Mouse (Mus musculus): ENCODE data around the gene Dcaf6. TPM values are rescaled to one million over a fixed set of nuclear protein-coding genes. Genes with fewer than 3 reads are reported as not detected.

Dcaf6 gene
- total RNA-seq (2022): 10 to 100 TPM; 74.9 to 96.5 (median 84.4) TPM

DNA sequence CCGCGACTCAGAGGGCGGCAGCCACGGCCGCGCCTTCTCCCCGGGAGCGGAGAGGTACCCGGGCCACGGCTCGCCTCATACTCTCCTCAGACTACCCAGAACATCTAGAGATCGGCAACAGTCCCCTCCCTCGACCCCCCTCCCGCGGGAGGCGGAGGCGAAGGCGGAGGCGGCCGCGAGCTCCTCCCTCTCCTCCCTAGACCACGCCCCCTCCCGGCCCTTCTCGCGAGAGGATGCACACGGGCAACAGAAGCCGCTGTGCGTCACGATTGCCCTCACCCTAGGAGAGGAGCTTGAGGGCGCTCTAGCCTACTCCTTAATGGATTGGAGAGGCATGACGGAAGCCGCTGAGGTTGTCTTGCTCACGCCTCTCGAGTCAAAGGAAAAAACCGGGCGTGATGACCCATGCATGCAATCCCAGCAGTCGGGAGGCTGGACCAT is at the start of gene Dcaf6, which contains the start of gene Mpc2:
Dcaf6 (minus strand) TSS at position 116 of the 441 bp plus-strand sequence.
Mpc2 (plus strand) TSS at position 278 of the 441 bp plus-strand sequence.
- DNase-seq (ENCODE audit: low spot score in 2 of 2): peak; percentile 98 to 99

GRCm38 (mm10) chr1:165506303-165506702 is 46.0 kb upstream of the Dcaf6 start:
- no peak for DNase-seq (ENCODE audit: low spot score in 2 of 2)

GRCm38 (mm10) chr1:165503307-165504024 is 43.2 kb upstream of the Dcaf6 start:
- no peak for DNase-seq (ENCODE audit: low spot score in 2 of 2)

DNA sequence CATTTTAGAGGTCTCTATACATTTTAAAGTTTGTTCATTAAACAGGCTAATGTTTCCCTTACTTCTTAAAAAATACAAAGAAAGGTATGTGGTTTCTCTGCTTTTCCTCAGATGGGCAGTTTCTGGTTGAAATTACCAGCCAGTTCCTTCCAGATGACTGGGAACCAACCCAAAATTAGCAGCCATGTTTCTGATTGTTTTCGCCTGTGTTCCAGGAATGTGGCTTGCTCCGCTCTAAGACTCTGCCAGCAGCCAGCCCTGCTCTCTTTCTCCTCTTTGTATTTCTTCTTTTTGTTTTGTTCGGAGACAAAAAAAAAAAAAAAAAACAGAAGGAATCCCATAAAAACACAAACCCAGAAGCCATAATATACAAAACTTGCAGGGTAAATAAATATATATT is 38.6 kb upstream of the Dcaf6 start:
- no peak for DNase-seq (ENCODE audit: low spot score in 2 of 2)

- DNase-seq (ENCODE audit: low spot score in 2 of 2): no peak
These were observed 28.9 kb upstream of the Dcaf6 start for GRCm38 (mm10) chr1:165489197-165489596.

DNA sequence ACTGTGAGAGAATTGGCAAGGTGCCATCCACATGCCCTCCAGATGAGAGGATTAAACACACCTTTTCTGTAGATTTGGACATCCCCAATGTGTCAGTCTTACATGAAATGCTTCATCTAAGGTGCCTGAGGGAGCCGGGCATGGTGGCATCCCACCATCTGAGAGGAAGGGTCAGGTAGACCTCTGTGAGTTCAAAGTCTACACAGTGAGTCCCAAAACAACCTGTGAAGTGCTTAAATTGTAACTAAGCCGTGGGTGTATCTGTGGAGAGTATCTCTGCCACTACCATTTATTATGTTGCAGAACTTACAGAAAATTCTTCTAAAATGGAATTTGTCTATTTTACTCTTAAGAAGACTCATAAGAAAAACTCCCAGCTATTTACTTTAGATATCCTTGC is 25.8 kb upstream of the Dcaf6 start:
- DNase-seq (ENCODE audit: low spot score in 2 of 2): no peak

DNA sequence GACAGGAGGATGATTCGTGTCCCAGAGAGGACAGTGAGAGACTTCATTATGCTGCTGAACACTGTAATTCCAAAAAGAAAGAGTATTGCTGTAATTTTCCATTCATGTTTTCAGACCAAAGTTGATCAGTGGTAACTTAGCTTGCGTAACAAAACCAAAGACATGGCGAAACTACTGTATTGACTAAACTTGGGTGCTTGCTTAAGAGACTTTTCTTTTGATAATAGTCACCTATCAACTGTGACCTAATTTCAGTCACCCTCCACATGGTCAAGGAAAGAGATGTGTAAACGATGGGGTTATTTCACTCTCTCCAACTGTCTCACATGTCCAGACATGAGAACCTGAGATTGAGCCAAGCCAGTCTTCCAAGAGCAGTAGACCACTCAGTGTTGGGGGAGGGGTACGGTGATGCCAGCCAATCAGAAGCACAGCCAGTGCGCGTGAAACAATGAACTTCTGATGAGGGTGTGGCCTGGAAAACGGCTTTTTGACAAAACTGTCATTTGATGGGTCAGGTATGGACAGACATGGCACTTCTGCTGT is 24.5 kb upstream of the Dcaf6 start, which contains the start of gene Adcy10:
Adcy10 (plus strand) TSS at position 496 of the 546 bp plus-strand sequence.
- DNase-seq (ENCODE audit: low spot score in 2 of 2): no peak

DNA sequence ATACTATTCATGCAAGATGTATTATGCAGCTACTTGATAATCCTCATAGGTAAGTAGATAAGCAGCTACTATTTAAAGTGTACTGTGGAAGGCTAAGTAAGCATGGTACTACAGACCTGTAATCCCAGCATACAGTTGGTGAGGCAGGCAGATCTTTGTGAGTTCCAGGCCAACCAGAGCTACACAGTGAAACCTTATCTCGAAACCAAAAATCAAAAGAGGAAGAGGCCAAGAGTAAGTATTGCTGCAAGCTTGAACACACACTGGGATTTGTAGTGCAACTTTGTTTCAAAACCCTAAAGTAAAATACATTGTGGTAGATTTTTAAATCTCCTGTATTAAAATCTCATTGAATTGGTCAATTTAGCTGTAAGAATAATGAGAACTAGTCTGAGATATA is 11.2 kb upstream of the Dcaf6 start:
- no peak for DNase-seq (ENCODE audit: low spot score in 2 of 2)

DNA sequence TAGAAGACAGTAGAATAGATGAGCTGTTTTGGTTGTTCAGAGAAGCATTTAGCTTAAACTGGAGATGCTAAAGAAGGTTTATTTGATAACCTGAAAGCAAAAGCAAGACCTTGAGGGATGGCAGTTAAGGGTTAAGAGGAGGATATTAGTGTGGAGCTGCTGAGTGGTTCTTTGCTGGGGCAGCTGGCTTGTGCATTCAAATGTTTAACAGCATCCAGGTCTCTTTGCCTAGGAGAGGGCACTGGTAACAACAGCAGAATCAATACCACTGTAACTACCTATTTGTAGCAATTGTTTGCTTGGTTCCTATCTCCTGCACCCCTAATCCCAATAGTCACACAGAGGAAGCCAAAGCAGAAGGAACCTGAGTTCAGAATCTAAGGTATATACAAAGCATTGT is 9.4 kb upstream of the Dcaf6 start:
- no peak for DNase-seq (ENCODE audit: low spot score in 2 of 2)

DNA sequence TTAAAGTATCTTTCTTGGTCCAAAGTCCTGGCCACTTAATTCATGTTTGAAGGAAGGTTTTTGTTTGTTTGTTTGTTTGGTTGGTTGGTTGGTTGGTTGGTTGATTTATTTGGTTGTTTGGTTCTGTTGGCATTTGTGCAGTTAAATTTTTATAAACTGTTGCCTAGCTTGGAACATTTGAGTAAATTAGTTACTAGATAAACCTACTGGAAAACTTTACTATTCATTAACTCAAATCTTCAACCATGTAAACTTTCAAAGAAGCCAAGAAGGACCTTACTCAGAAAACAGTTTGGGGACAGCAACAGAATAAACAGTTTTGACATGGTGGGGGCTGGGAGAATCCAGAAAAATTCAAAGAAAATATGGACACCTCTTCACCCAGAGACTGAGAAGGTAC is 8.7 kb upstream of the Dcaf6 start:
- DNase-seq (ENCODE audit: low spot score in 2 of 2): no peak

GRCm38 (mm10) chr1:165464574-165464973 is 4.3 kb upstream of the Dcaf6 start:
- no peak for DNase-seq (ENCODE audit: low spot score in 2 of 2)

GRCm38 (mm10) chr1:165462861-165463260 is 2.6 kb upstream of the Dcaf6 start:
- no peak for DNase-seq (ENCODE audit: low spot score in 2 of 2)

DNA sequence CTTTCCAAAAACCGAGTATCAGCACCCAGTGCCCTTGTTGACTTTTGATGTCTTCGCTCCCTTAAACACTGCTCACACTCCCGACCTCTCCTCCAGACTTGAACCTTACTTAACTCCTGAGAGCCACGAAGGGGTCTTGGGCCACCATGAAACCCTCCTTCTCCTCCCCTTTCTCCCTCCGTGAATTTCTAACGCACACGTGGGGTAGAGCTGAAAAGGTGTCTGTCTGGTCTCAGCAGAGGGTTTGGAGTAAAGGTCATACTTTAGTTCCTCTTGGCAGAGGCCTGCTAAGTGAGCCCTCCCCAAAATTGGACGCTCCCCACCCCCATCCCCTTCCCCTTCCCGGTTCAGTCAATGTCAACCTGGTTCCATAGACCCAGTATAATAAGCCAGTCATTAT is 1.4 kb upstream of the Dcaf6 start:
- no peak for DNase-seq (ENCODE audit: low spot score in 2 of 2)

GRCm38 (mm10) chr1:165460801-165461377 is 614 bp upstream of the Dcaf6 start:
- peak; percentile 94 to 100 for DNase-seq (ENCODE audit: low spot score in 2 of 2)

DNA sequence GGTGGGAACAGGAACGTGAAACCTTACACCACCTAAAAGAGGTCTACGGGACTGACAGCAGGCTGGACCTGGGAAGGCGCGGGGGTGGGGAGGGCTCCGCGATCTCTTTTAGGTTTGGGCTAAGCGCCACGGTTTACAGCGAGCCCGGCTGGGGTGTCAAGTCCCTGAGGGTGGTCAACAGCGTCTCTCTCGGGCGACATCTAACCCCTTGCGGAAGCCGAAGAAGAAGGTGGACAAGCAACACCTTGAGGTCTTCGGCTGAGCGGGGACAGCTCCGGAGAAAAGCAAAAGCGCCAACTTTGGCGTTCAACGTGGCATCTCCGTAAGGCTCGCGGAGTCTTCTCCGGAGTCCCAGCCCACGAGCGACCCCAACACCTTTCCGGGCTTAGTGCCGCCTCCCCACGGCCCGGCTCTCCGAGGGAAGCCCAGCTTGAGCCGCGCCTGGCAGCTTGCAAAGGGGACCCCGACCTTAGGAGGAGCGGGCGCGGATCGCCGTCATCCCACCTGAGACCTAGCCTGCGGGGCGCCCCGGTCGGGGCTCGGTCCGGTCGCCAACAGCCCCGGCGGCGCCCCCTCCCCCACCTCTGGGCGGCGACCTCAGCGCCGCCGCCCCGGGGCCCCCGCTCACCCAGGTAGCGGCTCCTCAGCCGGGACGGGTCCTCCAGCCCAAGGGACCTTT is 633 bp downstream of the Dcaf6 start:
- DNase-seq (ENCODE audit: low spot score in 2 of 2): peak; percentile 36 to 43

DNA sequence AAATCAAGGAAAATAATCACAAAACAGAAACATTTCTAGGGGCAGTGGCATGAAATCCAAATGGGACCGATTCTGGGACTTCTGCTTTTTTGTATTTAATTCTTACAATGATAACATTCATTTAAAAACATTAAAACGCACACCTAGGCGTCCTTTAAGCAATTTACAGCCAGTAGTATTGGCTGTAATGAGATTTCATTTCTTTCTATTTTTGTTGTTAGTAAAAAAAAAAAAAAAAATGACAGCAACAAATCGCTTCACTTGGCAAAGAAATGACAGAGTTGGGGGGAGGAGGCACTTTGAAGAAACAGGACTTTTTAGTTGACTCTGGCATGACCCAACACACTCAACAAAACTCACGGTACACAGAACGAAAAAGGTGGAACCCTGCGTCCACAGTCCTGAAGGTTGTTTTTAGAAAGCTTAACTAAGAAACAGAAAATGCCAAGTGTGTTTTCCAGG is 1.2 kb downstream of the Dcaf6 start:
- DNase-seq (ENCODE audit: low spot score in 2 of 2): no peak

DNA sequence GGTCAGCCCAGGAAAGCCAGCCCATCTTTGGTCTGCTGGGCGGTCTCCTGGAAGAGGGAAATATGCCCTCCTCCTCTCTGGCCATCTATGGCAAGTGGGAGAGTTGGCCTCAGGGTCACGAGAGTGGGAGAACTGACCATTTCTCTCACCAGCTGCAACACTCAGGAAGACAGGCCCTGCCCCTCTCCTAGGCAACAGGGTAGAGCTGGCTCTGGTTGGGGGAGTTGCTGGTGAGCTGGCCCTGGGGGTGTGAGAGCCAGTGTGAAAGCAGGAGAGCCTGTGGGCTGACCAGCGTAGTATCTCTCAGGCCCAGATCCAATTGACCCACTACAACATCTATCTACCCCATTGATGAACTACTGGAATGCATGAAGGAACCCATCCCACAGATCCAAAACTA is 18.6 kb downstream of the Dcaf6 start:
- DNase-seq (ENCODE audit: low spot score in 2 of 2): no peak

GRCm38 (mm10) chr1:165441201-165441600 is 19.1 kb downstream of the Dcaf6 start:
- DNase-seq (ENCODE audit: low spot score in 2 of 2): no peak

- no peak for DNase-seq (ENCODE audit: low spot score in 2 of 2)
These were observed 19.5 kb downstream of the Dcaf6 start for GRCm38 (mm10) chr1:165440788-165441187.

GRCm38 (mm10) chr1:165438289-165439021 is 21.8 kb downstream of the Dcaf6 start:
- DNase-seq (ENCODE audit: low spot score in 2 of 2): no peak

DNA sequence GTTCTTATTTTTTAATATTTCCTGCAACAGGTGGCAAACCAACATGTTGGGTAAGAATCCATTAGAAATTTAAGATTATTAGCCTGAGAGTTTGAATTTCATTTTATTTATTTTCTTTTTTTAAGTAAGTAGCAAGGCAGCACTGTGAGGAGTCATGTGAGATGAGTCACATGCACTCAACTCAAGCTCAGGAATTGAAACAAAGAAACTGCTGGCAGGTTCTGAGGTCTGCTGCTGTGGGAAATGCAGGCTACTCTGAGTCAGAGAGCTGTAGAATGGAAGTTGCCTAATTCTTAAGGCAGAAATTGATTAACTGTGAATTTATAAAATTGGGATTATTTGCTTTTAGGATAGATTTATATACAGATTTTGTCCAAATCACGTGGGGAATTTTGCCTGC is 27.4 kb downstream of the Dcaf6 start:
- DNase-seq (ENCODE audit: low spot score in 2 of 2): no peak

Data from left cerebral cortex, adult 8-10 months (tissue).